Mouse (Mus musculus): ENCODE results near the gene Rnf152. TPM values are rescaled to one million over a fixed set of nuclear protein-coding genes. Genes with fewer than 3 reads are reported as not detected.
A peak's percentile ranks its signal among the peaks of the same experiment; 100 is the strongest.

Rnf152 gene
- total RNA-seq, 2 experiments from 2014 or later, result 2.9 to 3.4 TPM

DNA sequence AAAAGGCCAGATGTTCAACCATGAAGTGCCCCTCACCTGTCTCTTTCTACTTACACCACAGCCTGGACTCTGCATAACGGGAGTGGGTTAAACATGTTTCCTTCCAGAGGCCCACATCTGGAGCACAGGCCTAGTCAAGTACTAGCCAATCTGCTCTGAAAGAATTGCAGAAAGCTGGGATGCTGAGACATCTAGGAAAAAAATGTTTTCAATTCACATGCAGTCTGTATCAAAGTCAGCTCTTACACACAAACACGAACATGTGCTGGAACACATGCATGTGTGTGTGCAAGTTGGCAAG lies 44.0 kb downstream of the Rnf152 start:
- no peak for DNase-seq

DNA sequence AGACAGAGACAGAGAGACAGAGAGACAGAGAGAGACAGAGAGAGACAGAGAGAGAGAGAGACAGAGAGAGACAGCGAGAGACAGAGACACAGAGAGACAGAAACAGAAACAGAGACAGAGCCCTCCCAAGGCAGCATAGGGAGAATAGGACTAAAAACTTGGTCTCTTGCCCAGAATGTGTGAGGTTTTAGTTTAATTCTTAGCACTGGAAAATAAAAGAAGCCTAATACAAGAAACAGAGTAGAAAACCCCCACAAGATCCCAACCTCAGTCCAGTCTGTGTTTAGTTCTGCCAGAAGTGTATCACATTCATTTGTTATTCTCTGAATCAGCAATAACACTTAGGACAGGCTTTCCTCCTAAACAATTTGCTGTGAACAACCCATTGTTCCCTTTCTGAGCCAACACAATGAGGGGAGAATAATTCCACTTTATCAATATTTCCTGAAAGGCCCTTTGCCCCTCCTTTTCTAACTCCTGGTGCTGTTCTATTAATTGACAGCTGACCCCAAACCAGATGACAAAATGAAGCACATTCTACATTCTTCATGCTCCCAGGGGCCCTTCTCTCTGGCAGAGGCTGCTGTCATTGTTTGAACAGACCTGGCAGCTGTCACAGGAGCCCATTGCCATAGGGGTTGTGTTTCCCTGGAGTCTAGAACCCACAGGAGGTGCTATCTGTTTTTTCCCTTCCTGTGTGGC lies 44.5 kb downstream of the Rnf152 start:
- DNase-seq, result no peak

DNA sequence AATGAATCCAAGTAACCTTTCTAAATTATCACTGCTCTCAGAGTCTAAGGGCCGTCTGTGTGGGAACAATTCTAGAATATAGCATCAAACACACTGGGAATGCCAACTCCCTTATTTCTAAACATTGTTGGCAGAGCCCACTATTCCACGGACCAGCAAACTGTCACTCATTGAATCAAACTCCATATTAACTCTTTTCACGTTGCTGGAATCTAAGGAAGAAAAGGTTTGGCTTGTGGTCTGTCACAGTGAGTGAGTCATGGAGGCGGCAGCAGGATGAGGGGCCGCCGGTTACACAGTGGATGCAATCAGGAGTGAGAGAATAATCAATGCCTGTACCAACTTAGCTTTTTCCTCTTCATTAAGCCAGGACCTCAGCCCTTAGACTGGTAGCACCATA lies 54.3 kb downstream of the Rnf152 start:
- DNase-seq, result no peak

DNA sequence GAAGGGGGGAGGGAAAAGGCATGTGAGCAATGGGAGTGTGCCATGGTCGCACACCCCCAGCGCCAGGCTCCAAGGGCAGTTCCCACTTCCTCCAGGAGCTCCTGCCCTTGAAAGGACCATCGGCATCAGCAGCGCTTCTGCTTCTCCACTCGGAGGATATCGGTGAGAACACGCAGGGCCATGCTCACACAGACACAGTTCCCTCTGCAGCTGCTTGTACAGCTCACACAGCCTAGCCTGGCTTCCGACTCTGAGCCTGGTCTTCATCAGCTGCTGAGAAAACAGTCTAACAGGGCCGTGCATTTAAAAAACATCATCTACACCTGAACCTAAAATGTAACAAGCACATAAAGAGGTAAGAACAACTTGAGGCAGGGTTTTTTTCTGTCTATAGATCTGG lies 54.7 kb downstream of the Rnf152 start:
- DNase-seq, result no peak

DNA sequence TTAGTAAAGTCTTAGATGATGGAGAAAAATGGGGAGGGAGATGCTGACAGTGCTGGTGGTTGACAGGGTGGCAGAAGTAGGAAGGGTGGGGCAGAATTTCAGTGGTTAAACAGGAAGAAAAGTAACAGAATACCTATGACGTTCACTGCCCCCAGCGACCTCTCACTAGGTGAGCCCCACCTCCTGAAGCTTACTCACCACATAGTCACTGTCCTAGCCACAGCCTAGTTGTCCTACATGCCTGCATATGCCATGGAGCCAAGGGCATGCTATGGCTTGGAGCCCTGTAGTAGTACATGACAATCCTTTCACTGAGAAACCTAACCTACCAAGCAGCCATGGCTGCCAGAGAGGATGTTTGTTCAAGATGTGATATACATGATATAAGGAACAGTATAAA lies 64.7 kb downstream of the Rnf152 start:
- DNase-seq, result no peak

DNA sequence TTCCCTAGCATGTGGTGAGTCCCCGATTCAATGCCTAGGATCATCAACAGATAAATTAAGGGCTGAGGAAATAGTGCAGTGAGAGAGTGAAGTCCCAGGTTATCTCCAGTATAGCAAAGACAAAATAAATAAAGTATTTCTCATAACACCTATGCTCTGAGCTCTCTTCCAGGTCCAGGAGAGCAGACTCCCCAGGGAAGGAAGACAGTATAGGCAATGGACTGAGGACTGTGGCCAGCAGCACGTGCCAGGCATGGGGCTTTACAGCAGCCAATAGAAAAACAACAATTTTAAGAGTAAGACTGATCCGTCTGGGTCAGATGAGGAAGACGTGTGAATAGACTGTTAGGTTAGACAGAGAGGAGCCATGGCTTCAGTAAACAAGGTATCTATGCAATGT lies 69.0 kb downstream of the Rnf152 start:
- no peak for DNase-seq

DNA sequence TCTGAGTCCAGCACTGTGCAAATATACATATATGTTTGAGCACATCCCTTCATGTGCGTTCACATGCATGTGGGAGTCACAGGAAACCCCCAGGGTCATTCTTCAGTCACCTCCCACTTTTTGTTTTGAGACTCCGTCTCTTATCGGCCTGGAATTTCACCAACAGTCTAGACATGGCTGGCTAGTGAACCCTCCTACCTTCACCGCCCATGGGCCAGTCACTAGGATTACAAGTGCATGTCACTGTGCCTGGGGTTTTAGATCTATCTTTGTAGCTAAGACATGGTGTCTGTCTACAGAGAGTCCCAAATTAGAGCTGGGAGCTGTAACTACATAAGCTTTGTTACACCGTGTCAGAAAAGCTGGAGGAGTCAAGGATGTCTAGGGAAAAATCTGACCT lies 69.6 kb downstream of the Rnf152 start:
- no peak for DNase-seq

DNA sequence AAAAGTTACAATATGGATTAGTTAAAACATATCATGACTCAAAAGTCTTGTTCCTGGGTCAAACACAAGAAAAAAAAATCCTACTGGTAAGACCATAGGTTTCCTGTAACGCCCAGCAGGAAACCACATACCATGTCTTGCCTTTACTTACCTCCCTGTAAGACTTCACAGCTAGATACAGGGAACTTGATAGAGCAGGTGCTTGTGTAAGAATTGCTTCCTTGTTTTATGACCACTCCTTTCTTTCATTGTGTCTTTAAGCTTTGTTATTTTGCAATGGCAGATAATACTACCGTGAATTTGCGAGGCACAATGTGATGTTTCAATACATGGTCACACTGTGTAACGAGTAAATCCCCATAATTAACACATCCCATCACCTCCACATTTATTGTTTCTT lies 71.5 kb downstream of the Rnf152 start:
- no peak for DNase-seq

DNA sequence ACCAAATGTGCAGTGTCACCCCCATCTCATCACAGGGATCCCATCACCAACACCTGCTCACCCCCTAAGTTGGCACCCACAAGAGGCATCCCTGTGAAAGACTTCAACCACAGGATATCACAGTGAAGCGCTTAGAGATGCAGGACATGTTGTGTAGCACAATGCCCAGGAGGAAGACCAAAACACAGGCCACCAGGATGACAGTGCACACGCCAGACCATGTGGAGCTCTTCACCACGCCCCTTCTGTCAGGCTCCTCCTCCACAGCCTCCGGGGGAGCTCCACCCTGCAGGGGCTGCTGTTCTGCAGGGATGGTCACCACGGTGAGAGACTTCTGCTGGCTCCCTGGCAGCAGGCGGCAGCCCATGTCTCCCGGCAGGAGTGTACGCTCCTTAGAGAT lies 72.4 kb downstream of the Rnf152 start:
- no peak for DNase-seq

DNA sequence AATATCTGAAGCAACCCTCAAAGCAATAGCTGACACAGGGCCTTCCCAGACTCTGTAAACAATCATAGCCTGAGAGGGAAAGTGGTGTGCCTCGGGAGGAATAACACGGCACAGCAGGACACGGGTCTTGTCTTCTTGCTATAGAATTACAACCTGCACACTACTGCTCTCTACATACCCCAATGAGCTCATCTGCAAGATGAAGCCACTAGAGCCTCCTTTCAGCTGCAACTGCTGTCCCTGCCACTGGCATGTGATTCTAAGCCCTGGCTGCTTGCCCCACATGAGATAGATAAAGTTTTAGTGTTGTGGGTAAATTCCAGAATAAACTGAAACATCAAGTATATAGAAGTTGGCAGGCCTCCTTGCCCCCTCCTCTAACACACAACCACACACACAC lies 75.2 kb downstream of the Rnf152 start:
- no peak for DNase-seq

DNA sequence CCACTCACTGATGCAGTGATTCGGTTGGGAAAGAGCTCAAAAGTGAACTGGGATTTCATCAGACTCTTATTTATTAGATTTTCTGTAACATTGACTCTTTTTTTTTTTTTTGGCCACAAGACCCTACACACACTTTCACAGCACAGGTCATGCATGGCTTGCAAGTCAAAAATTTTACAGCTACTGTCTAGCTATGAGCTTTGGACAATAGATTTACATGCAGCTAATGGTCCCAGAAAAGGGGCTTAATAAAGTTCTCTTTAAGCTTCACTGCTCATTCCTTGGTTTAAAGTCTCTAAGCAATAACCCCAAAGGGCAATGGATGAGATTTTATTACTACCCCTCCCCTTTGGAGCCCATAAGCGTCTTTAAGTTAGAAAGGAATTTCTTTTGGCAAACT lies 76.3 kb downstream of the Rnf152 start:
- no peak for DNase-seq

DNA sequence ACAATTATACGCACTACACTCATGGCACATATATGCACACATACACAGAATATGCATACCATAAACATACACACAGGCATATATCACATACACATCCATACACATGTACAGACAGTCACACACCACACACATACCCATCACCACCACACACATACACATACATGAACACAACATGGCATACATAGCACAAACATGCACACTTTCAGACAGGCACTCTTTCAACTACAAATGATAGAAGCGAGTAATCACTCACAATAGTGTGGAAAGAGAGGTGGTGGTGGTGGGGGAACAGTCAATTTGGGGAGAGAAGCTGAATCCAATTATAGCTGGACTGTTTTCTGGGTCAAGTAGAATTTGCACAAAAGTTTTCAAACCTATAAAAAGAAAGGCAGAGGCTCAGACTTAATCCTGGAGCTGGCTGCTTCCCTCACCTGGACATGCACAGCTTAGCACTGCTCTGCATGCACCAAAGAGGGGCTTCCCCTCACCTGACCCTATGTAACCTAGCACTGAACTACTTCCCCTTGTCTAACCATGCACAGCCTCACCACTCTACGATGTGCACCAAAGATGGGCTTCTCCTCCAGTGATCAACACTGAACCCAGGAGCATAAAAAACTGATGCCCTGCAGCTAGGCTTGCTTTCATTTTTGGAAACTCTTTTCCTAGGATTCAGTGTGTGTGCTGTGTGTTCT lies 81.9 kb downstream of the Rnf152 start:
- DNase-seq, result no peak

DNA sequence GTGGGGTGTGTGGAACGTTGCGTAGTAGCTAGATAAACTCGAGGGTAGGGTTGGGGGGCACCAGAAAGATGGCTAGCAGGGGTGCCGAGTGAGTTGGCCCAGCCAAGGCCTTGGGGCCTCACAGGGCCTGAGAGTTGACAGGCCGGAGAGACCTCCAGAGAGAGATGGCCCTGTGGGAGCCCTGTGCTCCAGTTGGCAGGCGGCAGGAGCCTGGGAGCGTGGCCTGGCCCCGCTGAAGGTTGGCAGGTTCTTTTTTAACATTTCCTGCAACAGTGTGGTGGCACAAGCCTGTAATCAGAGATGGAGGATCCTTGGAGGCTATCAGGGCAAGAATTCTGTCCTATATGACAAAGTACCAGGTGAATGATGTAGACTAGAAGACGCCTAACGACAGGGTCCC lies 85.4 kb downstream of the Rnf152 start:
- DNase-seq, result peak; percentile 1 to 30

DNA sequence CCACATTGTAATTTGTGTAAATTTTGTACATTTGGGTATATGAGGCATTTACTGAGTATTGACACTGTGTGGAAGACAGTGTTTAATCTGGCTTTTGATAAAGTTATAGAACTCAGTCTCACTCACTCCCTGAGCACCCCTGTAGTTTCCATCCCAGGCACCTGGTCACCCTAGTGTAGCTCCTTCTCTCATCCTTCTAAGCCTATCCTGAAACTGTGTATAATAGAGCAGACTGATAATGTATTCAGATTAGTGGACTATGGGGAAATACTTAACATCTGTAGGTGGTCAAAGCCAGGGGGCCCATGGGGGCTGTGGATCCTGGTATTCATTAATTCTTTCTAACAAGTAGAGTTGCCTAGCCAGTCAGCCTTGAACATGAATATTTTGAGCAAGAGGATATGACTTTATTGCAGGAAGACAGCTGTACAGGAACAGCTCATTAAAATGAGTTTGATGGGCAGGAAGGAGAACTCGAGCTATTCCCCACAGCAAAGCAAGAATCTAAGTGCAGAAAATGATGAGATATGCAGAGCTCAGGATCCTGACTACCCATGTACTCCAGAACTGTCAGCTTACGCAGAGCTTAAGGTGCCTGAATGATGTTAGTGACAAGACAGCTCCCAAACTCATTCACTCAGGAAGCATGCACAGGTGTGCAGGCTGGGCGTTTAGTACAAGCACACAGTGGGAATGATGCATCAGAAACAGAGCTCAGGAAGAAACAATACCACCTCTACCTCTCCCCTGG lies 93.1 kb downstream of the Rnf152 start:
- DNase-seq, result no peak

DNA sequence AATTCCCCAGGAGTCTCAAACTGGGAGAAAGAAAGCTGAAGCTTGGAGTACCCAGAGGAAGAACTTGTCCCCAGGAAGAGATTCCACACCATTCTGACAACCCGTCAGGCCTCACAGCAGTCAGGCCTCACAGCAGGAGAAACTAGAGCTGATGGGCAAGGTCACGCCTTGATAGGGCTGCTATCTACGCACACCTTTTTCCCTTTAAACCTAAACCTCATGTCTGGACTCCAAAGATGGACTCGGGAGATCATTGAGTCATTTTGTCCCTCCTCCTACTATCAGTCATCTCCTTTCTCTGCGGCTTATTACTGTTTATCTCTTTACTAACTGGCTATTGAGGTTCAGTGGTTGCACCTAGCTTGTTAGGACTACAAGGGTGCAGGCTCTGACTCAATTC lies 96.3 kb downstream of the Rnf152 start:
- DNase-seq, result no peak

DNA sequence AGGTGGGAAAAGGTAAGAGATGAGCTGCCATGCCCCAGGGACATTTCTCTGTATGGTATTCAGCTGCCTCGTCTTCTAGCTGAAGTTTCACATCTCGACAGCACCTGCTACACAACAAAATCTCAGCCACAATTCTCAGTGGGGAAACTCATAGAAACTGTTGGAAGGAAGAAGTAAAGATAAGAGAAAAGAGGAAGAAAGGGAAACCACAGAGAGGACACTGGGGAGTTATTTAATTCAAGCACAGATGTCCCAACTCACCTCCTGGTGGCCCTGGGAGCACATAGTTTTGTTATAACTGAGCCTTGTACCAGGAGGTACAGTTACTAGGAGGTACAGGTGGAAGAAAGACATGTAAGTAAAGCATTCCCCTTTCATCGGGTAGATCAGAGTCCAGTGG lies 99.3 kb downstream of the Rnf152 start:
- no peak for DNase-seq

DNA sequence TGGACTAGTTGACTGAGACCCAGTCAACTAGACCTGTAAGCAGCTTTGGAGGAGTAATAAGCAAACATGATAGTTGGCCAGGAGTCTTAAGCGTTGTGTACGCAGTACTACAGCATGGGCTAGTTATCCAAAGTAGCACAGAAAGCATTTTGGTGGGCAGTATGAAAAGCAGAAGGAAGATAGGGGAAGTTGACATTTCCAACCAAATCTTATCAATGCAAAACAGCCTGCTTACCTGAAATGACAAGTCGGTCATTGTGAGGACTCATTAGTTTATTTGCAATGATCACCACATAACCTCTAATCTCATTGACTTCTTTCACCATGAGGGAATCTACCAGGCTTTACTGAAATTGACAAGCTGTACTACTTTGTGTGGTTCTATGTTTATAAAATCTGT lies 107.3 kb downstream of the Rnf152 start:
- no peak for DNase-seq

DNA sequence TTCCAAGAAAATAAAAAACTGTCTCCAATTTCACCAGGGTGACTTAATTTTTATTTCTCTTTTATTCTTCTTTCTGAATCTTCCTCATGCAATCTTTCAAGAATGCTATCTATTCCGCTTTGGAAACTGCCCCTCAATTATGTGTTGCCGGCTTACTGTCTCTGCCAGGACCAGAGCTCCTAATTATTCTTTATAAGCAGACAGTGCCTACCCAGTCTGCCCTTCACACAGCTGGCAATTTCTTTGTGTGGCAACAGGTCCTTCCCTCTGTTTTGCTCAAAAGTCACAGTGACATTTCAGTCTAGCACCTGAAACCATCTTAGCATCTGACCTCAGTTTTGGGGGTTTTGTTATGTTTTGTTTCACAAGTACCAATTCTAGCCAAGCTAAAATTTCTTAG lies 109.9 kb downstream of the Rnf152 start:
- DNase-seq, result no peak

DNA sequence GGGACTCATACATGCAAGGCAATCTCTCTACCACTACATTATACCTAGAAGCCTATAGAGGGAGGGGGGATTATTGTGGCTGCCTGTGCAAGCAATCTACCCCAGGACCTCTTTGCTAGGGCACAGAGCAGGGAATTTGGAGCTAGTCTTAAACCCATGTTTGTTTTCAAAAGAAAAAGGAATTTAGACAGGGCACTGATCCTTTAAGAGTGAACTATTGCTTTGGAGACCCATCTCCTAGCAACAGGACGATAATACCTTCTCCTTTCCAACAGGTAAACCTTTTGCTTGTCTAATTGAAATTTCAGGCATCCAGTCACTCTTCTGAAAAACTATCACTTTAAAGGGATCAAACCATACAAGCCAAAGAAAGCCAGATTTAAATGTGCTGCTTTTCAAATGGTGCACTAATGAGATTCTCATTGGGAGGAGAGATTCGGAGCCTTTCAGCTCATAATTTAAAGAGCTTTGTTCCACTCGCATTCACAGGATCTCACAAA lies 110.4 kb downstream of the Rnf152 start:
- no peak for DNase-seq

DNA sequence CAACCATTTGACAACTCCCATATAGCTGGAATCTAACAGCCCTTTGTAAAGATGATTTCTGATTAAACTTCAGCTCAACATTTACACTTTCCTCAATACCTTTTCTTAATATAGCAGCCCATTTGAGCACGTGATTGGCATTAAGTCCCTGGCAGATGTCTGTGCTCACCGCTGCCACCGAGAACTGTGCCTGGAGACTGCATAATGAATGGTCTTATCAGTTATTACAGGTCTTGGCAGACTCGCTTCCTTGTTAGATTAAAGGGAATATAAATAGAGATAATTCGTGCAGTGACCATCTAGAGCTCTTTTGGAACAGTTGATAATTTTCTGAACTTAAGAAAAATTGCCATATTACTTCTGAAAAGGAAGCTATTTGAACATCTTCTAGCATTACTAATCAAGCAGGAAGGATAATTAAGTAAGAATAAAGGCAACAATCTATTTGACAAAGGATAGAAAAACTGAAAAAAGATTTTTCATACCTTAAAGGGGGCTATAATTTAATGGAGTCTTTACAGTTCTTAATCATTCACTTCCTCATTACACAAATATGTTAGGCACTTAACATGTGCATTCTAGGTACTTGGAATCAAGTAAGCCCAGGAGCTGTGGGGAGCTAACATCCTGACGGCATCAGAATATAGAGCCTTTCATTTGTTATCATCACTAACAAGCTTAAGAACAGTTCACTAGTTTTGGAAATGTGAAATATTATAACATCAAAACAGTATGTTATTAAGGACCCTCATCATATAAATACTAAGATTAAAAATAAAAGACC lies 113.0 kb downstream of the Rnf152 start:
- DNase-seq, result no peak

DNA sequence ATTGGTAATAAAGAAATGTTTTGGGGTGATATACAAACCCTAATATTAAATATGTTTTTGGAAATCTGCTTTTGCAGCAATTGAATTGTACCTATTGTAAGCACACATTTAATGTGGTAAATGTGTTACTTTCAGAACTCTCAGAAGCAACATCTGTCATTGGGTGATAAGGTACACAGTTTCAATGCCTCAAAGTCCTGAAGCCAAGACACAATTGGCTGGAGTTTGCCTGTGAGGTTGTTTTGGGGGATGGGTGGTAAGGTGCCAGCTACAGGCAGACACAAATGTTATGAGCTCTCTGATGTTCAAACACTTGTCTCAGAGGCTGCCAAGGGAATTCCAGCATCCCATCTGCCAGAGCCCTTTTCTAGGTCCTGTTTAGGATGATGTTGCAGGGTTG lies 116.3 kb downstream of the Rnf152 start:
- DNase-seq, result no peak

All from adrenal gland, postnatal 36 days (tissue).